Mouse (Mus musculus) forebrain, embryonic 16.5 days (tissue): ENCODE data around the gene Inpp4b. TPM values are rescaled to one million over a fixed set of nuclear protein-coding genes. Genes with fewer than 3 reads are reported as not detected.

ENCODE experiments used
- ATAC-seq: fragments of 200-750 bp; cut with Nextera tagmentation; 2 replicates; pipeline ENCODE4 v1.8.0; 2017; ENCODE audit warnings: mild to moderate bottlenecking, moderate library complexity
- H3K27ac ChIP-seq: fragments of 300-500 bp; sonication (generic); 2 replicates; pipeline ENCODE4 v1.5.1; 2014; ENCODE audit warnings: low read length, control low read depth
- H3K27me3 ChIP-seq: fragments of 300-500 bp; sonication (generic); replicated peaks from 2 replicates; pipeline ENCODE4 v1.6.1; 2014; ENCODE audit warnings: low read length; ENCODE audit not compliant: control insufficient read depth, insufficient read depth
- H3K36me3 ChIP-seq: fragments of 300-500 bp; sonication (generic); 2 replicates; pipeline ENCODE4 v1.6.1; 2014; ENCODE audit not compliant: control insufficient read depth, insufficient read depth
- H3K4me1 ChIP-seq: fragments of 300-500 bp; sonication (generic); replicated peaks from 2 replicates; pipeline ENCODE4 v1.6.1; 2014; ENCODE audit warnings: low read length; ENCODE audit not compliant: control insufficient read depth, insufficient read depth
- H3K4me2 ChIP-seq: fragments of 300-500 bp; sonication (generic); 2 replicates; pipeline ENCODE4 v1.6.1; 2014; ENCODE audit warnings: mild to moderate bottlenecking, low read length, control low read depth
- H3K4me3 ChIP-seq: fragments of 300-500 bp; sonication (generic); replicated peaks from 2 replicates; pipeline ENCODE4 v1.5.1; 2014; ENCODE audit warnings: mild to moderate bottlenecking, low read length, control low read depth
- H3K9ac ChIP-seq: fragments of 300-500 bp; sonication (generic); replicated peaks from 2 replicates; pipeline ENCODE4 v1.6.1; 2014; ENCODE audit warnings: low read depth, low read length, control low read depth
- H3K9me3 ChIP-seq: fragments of 300-500 bp; sonication (generic); 2 replicates; pipeline ENCODE4 v1.6.1; 2016; ENCODE audit warnings: low read length; ENCODE audit not compliant: control insufficient read depth
- WGBS: fragments of 180-500 bp; shearing (Covaris S2); extraction: QIAGEN DNeasy Blood & Tissue Kit; methylation state at CpG from one replicate; pipeline ENCODE4 v1.1.7; 2014; 5-methylcytosine and 5-hydroxymethylcytosine counted together
- polyA plus RNA-seq: library from polyadenylated mRNA; unstranded; fragments of >200 nt; fragmentation: Nextera tagmentation; extraction: Ambion mirVana; gene quantifications from 2 replicates; pipeline ENCODE4 v1.2.1, GENCODE M21; 2015

Inpp4b gene
- polyA plus RNA-seq, 1 experiment from 2014 or later: 6.5 TPM

DNA sequence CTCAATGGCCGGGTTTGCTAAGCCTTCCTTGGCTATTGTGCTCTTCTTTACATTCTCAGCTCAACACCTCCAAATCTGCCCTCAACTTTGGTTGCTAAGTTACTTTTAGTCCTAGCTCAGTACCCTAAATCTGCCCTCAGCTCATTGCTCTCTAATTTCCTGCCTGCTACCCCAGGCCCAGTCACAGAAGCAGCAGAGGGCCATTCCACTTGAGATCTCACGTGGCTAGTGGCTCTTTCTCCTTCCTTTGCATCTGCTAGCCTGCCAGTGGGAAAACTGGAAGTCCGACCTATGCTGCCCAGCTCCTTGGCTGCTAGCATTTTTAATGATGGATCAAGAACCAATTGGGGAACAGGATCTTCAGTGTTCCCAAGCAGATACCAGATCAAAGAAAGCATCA, 472.4 kb downstream of the Inpp4b start:
- 19% methylated on average over 3 of the region's 3 CpGs for WGBS
- no peaks in the 10 kb centered on the region for H3K9me3 ChIP-seq
- no peaks in the 10 kb centered on the region for H3K36me3 ChIP-seq
- H3K4me3 ChIP-seq: no peak overlapping the region
- ATAC-seq: no peak
- no peak overlapping the region for H3K9ac ChIP-seq
- H3K4me1 ChIP-seq: peaks cover 7% of the 10 kb centered on the region
- H3K27ac ChIP-seq: no peak overlapping the region
- H3K4me2 ChIP-seq: no peak overlapping the region
- 0 out of 2 replicates have a peak, but pooled peaks cover 2% of the 10 kb centered on the region for H3K27me3 ChIP-seq

DNA sequence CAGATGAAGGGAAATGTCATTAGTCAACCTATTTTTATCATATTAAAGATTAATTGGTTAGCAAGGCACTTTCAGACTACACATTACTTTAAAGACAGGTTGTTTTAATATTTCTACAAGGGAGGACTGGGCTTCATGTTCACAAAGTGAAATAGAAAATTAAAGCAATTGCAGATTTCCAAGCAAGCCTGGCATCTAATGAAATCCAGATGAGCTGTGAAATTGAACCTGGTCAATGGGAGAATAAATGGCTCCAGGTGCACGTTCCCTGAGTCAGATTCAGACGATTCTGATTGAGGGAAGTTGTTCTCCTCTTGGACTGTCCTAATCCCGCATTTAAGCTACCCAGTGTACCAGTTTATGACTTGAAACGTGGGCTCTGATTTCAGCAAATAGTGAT, 473.2 kb downstream of the Inpp4b start:
- H3K9me3 ChIP-seq: no peaks in the 10 kb centered on the region
- no peak overlapping the region for H3K4me3 ChIP-seq
- H3K4me2 ChIP-seq: no peak overlapping the region
- H3K9ac ChIP-seq: no peak overlapping the region
- ATAC-seq: no peak
- H3K27ac ChIP-seq: no peak overlapping the region
- WGBS: 75% methylated on average over 4 of the region's 4 CpGs
- H3K36me3 ChIP-seq: no peaks in the 10 kb centered on the region
- 0 out of 2 replicates have a peak, but pooled peaks cover 2% of the 10 kb centered on the region for H3K27me3 ChIP-seq
- H3K4me1 ChIP-seq: peaks cover 7% of the 10 kb centered on the region

DNA sequence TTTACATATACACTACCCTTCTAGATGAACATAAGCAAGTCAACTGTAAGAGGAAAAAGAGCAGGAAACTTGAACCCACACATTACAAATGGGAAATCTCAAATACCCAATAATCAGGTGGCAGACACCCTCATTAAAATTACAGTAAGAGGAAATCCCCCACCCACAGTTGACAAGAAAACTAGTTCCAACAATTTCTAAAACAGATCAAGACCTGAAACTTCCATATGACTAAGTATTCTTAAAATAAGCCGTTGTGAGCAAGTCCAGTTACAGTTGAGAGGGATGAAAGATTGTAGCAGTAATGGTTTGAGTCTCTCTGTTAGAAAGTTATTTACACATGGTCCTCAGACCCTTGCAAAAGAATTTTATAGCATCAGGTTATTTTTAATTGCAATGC, 480.8 kb downstream of the Inpp4b start:
- no peaks in the 10 kb centered on the region for H3K4me1 ChIP-seq
- H3K36me3 ChIP-seq: no peaks in the 10 kb centered on the region
- no peaks in the 10 kb centered on the region for H3K9me3 ChIP-seq
- H3K27ac ChIP-seq: no peak overlapping the region
- H3K9ac ChIP-seq: no peak overlapping the region
- H3K4me2 ChIP-seq: no peak overlapping the region
- H3K27me3 ChIP-seq: no peaks in the 10 kb centered on the region
- no peak overlapping the region for H3K4me3 ChIP-seq
- 94% methylated on average over 1 of the region's 1 CpGs for WGBS
- ATAC-seq: no peak

DNA sequence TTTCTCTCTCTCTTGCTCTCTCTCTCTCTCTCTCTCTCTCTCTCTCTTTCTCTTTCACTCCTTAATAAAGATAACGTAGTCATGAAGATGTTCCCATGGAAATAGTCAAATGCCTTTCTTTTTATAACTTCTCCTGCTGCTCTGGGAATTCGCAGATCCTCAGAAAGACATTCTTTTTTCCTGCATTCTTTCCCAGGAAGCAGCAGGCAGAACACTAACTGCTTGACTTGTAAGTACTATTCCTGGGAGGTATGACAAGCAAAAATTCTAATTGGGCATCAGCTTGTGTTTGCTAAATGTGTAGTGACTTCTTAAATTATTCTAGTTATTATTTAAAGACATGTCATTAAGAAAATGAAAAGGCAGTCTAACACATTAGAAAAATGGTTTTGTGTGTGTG, 482.6 kb downstream of the Inpp4b start:
- no peak overlapping the region for H3K4me3 ChIP-seq
- H3K9ac ChIP-seq: no peak overlapping the region
- ATAC-seq: no peak
- no peak overlapping the region for H3K4me2 ChIP-seq
- H3K27ac ChIP-seq: no peak overlapping the region
- H3K36me3 ChIP-seq: no peaks in the 10 kb centered on the region
- H3K27me3 ChIP-seq: no peaks in the 10 kb centered on the region
- H3K9me3 ChIP-seq: no peaks in the 10 kb centered on the region
- no peaks in the 10 kb centered on the region for H3K4me1 ChIP-seq
- 44% methylated on average over 2 of the region's 2 CpGs for WGBS

DNA sequence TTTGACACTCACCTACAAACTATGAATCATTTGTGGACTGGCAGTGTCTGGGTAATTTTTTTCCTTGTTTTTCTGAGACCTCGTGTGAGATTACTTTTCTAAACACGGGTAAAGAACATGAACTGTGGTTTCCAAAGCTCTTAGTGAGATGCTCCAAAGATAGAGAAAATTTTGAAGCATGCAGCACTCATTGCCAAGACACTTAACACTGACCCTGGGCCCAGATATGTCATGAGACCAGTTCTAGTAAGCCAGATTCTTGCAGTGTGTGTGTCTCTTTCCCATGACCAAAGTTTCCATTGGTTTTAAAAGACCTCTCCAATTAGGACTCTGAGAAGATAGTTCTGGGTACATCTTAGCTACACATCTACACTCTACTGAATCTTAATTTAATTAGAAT, 484.1 kb downstream of the Inpp4b start:
- no peaks in the 10 kb centered on the region for H3K9me3 ChIP-seq
- ATAC-seq: no peak

DNA sequence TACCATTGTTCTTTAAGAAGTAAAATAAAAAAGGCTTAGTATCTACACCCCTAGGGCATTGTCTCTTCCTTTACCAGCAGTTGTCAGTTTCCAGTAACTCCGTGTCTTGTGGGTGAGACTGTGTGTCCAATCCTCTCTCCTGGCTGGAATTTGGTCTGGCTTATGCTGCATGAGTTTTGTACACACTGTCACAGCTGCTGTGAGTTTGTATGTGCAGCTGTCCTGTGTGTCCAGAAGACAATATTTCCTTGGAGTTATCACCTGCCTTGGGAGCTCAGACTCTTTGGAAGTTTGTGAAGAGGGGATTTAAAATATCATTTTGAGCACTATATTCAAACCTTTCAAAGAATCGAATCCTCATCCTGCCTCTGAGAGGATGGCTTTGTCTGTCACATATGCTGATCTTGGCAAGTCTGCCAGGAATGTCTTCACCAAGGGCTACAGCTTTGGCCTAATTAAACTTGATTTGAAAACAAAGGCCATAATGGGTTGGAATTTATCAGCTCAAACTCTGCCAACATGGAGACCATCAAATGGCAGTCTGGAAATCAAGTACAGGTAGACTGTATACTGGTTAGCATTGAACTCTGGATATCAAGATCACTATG, 485.1 kb downstream of the Inpp4b start:
- H3K4me3 ChIP-seq: no peak overlapping the region
- no peaks in the 10 kb centered on the region for H3K36me3 ChIP-seq
- 71% methylated on average over 2 of the region's 2 CpGs for WGBS
- no peak for ATAC-seq
- no peak overlapping the region for H3K9ac ChIP-seq
- H3K27me3 ChIP-seq: no peaks in the 10 kb centered on the region
- H3K9me3 ChIP-seq: no peaks in the 10 kb centered on the region
- no peaks in the 10 kb centered on the region for H3K4me1 ChIP-seq
- H3K4me2 ChIP-seq: no peak overlapping the region
- H3K27ac ChIP-seq: no peak overlapping the region

More for the DNA sequence above, 484.1 kb downstream of the Inpp4b start:
- H3K4me3 ChIP-seq: no peak overlapping the region
- no peak overlapping the region for H3K9ac ChIP-seq
- whole genome bisulfite sequencing: 80% methylated on average over 2 of the region's 2 CpGs
- H3K4me1 ChIP-seq: no peaks in the 10 kb centered on the region
- no peak overlapping the region for H3K4me2 ChIP-seq
- no peaks in the 10 kb centered on the region for H3K36me3 ChIP-seq
- H3K27me3 ChIP-seq: no peaks in the 10 kb centered on the region
- H3K27ac ChIP-seq: no peak overlapping the region

DNA sequence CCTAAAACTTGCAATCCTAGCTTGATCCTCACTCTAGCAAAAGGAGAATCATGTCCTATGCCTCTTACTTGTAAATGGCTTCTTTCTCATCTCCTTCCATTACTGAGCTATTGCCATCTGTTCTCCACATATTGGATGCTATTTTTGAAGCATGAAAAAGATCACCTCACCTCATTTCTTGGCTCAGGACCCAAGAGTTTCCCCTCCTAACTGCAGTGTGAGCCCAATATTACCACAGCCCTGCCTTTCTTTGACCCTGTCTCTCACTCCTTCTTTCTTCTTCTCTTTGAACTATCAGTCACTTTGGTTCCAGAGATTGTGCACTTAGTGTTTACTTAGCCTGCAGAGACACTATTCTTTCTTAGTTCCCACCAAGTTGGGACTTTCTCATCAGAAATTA, 489.1 kb downstream of the Inpp4b start:
- no peaks in the 10 kb centered on the region for H3K36me3 ChIP-seq
- no peak for ATAC-seq
- no peaks in the 10 kb centered on the region for H3K9me3 ChIP-seq
- H3K4me3 ChIP-seq: no peak overlapping the region
- no peak overlapping the region for H3K27ac ChIP-seq
- no peak overlapping the region for H3K9ac ChIP-seq
- H3K4me2 ChIP-seq: no peak overlapping the region
- no peaks in the 10 kb centered on the region for H3K27me3 ChIP-seq
- no peaks in the 10 kb centered on the region for H3K4me1 ChIP-seq

DNA sequence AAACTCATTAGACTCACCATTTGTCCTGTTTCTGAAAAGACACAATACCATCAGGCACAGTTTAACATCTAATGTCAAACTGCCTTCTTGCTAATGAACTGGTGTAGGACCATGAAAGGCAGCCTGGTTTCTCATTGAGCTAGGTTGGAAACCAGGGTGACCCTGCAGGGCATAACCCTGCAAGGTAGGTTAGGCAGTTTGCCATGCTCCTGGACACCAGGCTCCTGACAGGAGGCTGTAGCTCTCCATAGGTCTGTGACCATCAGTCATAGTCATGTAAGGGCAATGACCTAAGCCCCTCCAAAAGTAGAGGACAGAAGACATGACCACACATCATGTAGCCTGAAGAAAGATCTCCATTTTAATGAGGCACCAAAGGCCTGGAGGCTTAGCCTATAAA, 491.5 kb downstream of the Inpp4b start:
- Histone ChIP-seq H3K27me3 (no peaks in the 10 kb centered on the region), H3K36me3 (no peaks in the 10 kb centered on the region), H3K9ac (no peak overlapping the region), H3K27ac (no peak overlapping the region), H3K4me2 (no peak overlapping the region), H3K9me3 (no peaks in the 10 kb centered on the region), H3K4me3 (no peak overlapping the region), H3K4me1 (no peaks in the 10 kb centered on the region)
- ATAC-seq: no peak

DNA sequence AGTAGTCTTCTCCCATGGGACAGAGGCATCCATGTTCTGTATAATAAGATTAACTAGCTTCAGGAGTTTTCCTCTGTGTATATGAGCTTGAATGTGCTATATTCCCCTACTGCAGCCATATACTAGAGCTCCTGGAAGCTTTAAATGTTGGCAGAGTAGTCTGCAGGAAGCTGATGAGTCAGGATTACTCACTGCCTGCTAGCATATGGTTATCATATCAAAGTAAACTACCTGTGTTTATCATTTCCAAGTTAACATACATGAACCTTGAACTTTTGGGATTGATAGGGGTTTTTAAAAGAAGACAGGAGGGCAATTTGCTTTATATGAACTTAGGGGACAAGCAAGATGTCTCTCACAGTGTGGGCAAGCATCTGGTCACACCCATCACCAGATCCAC, 498.2 kb downstream of the Inpp4b start:
- Histone ChIP-seq H3K4me2 (no peak overlapping the region), H3K4me1 (peaks cover 4% of the 10 kb centered on the region; the same call in 1 of the 2 replicates), H3K36me3 (no peaks in the 10 kb centered on the region), H3K4me3 (no peak overlapping the region), H3K27ac (no peak overlapping the region), H3K9ac (no peak overlapping the region), H3K27me3 (no peaks in the 10 kb centered on the region), H3K9me3 (no peaks in the 10 kb centered on the region)
- ATAC-seq: no peak
